Mouse (Mus musculus): ENCODE measurements around the gene Gm17093. TPM values are rescaled to one million over a fixed set of nuclear protein-coding genes. Genes with fewer than 3 reads are reported as not detected.
"Not testable (repeated sequence)": the region's sequence is repeated elsewhere in the genome, so short reads cannot be mapped to it uniquely, and the experiment has no call there.

Gene Gm17093
- polyA plus RNA-seq (2015; fragmentation: Nextera tagmentation; extraction: Ambion mirVana) = not detected in 2 replicates

DNA sequence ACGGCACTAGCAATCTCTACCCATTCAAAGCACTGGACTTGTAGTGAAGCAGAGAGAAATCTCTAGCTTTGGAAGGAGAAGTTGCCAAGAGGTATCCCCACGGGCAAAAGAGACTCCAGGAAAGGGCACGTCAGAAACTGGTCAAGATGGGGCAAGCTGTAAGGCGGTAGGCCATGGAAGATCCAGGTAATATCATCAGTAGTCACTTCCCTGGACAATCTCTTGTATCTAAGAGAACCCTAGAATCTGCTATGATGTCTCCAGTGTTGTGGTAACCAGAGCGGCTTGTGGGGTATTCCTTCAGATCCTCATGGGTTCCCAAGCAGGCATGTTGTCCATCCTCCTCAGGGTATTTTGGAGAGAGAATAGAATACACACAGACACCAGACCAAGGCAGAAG is at the start of gene Gm17093:
Gm17093 (plus strand) TSS at position 301 of the 400 bp plus-strand sequence.
- not testable (repeated sequence) for H3K4me2 ChIP-seq (ENCODE audit: low read depth, low read length); H3K4me1 ChIP-seq (replicated peaks; ENCODE audit: control insufficient read depth, insufficient read depth, low read length); ATAC-seq (ENCODE audit: low read depth); H3K4me3 ChIP-seq (ENCODE audit: low read length); H3K27ac ChIP-seq (ENCODE audit: low read length); H3K9ac ChIP-seq (ENCODE audit: low read length); H3K36me3 ChIP-seq (ENCODE audit: control insufficient read depth, insufficient read depth, low read length); H3K27me3 ChIP-seq (ENCODE audit: control insufficient read depth, insufficient read depth, low read depth, low read length); H3K9me3 ChIP-seq (ENCODE audit: control insufficient read depth, low read length)
- 83% methylated on average over 5 of the region's 5 CpGs for WGBS

DNA sequence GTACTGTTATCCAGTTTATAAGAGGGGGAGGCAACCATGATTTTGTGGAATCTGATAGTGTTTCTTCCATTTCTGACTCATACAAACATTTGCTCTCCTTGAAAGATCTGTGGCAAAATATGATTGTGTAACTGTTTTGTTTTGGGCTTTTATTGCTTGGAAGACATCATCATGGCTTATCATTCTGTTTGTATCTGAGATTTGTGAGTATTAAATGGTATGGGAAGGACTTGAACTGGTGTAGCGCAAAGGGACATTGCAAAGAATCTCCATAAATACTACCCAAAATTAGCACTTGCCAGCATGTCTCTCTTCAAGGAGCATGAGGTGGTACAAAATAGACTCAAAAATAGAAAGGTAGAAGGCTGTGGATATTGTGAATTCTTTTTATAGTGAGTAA is 25.9 kb upstream of the Gm17093 start, which contains the start of gene BC061237:
BC061237 (plus strand) TSS at position 301 of the 400 bp plus-strand sequence.
- H3K27ac ChIP-seq (ENCODE audit: low read length); H3K36me3 ChIP-seq (ENCODE audit: control insufficient read depth, insufficient read depth, low read length); H3K4me2 ChIP-seq (ENCODE audit: low read depth, low read length); H3K27me3 ChIP-seq (ENCODE audit: control insufficient read depth, insufficient read depth, low read depth, low read length); H3K4me1 ChIP-seq (replicated peaks; ENCODE audit: control insufficient read depth, insufficient read depth, low read length); H3K9me3 ChIP-seq (ENCODE audit: control insufficient read depth, low read length); H3K4me3 ChIP-seq (ENCODE audit: low read length); H3K9ac ChIP-seq (ENCODE audit: low read length); ATAC-seq (ENCODE audit: low read depth): not testable (repeated sequence)
- no CpG with 5 or more reads among the region's 1 CpGs for WGBS

DNA sequence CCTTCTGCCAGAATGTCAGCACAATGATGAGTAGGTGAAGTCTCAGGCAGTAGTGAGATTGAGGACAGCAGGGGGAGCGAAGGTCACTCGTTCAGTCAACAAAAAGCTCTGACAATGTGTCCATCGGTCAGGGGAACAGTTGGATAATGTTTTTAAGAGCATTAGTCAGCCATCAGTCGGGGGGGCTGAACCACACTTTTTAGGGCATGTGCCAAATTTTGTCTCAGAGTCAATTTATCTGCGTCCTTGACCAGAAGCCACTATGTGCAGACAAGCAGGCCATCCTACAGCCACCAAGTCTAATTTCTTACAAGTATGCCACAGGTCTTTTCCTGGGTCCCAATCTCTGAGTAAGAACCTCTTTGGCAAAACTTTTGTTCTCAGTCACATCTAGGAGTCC is 29.9 kb downstream of the Gm17093 start:
- not testable (repeated sequence) for H3K4me1 ChIP-seq (replicated peaks; ENCODE audit: control insufficient read depth, insufficient read depth, low read length); H3K9me3 ChIP-seq (ENCODE audit: control insufficient read depth, low read length); H3K4me2 ChIP-seq (ENCODE audit: low read depth, low read length); H3K9ac ChIP-seq (ENCODE audit: low read length); H3K27me3 ChIP-seq (ENCODE audit: control insufficient read depth, insufficient read depth, low read depth, low read length); H3K4me3 ChIP-seq (ENCODE audit: low read length); H3K36me3 ChIP-seq (ENCODE audit: control insufficient read depth, insufficient read depth, low read length); H3K27ac ChIP-seq (ENCODE audit: low read length); ATAC-seq (ENCODE audit: low read depth)
- 56% methylated on average over 3 of the region's 5 CpGs for WGBS

Other genes starting within 250 kb of the Gm17093 start
- gene Gm8220, start 232.7 kb upstream of the Gm17093 start, polyA plus RNA-seq (2015; fragmentation: Nextera tagmentation; extraction: Ambion mirVana) = not detected in 2 replicates
- gene Gm5930, start 179.7 kb upstream of the Gm17093 start, polyA plus RNA-seq (2015; fragmentation: Nextera tagmentation; extraction: Ambion mirVana) = not detected in 2 replicates
- gene Gm8229, start 152.9 kb upstream of the Gm17093 start, polyA plus RNA-seq (2015; fragmentation: Nextera tagmentation; extraction: Ambion mirVana) = not detected in 2 replicates
- not detected in 2 replicates for gene Gm3371, start 107.6 kb upstream of the Gm17093 start, polyA plus RNA-seq (2015; fragmentation: Nextera tagmentation; extraction: Ambion mirVana)
- not detected in 2 replicates for gene Gm8232, start 84.6 kb upstream of the Gm17093 start, polyA plus RNA-seq (2015; fragmentation: Nextera tagmentation; extraction: Ambion mirVana)
- not detected in 2 replicates for gene BC061237, start 25.8 kb upstream of the Gm17093 start, polyA plus RNA-seq (2015; fragmentation: Nextera tagmentation; extraction: Ambion mirVana)
- not detected in 2 replicates for gene Gm8247, start 64.9 kb downstream of the Gm17093 start, polyA plus RNA-seq (2015; fragmentation: Nextera tagmentation; extraction: Ambion mirVana)
- not detected in 2 replicates for gene Gm5624, start 109.7 kb downstream of the Gm17093 start, polyA plus RNA-seq (2015; fragmentation: Nextera tagmentation; extraction: Ambion mirVana)
- not detected in 2 replicates for gene Gm8257, start 188.2 kb downstream of the Gm17093 start, polyA plus RNA-seq (2015; fragmentation: Nextera tagmentation; extraction: Ambion mirVana)
- not detected in 2 replicates for gene Gm8267, start 232.1 kb downstream of the Gm17093 start, polyA plus RNA-seq (2015; fragmentation: Nextera tagmentation; extraction: Ambion mirVana)

Measured in lung, embryonic 16.5 days (tissue).